Mouse (Mus musculus) urinary bladder, adult 2 months (tissue): Measurements from ENCODE around the gene Zfp580. TPM values are rescaled to one million over a fixed set of nuclear protein-coding genes. Genes with fewer than 3 reads are reported as not detected.
"Not testable (repeated sequence)": the region's sequence is repeated elsewhere in the genome, so short reads cannot be mapped to it uniquely, and the experiment has no call there.

Source experiments
- DNase-seq: peaks from one replicate; pipeline ENCODE4 v3.0.0; 2022; ENCODE audit warnings: low spot score
- polyA plus RNA-seq: library from polyadenylated mRNA; depleted of rRNA; stranded (reverse); fragments of >200 nt; gene quantifications from 2 replicates; pipeline ENCODE4 v1.2.3, GENCODE M21; 2012

The Zfp580 gene
- polyA plus RNA-seq, 1 experiment = 12.1 TPM

DNA sequence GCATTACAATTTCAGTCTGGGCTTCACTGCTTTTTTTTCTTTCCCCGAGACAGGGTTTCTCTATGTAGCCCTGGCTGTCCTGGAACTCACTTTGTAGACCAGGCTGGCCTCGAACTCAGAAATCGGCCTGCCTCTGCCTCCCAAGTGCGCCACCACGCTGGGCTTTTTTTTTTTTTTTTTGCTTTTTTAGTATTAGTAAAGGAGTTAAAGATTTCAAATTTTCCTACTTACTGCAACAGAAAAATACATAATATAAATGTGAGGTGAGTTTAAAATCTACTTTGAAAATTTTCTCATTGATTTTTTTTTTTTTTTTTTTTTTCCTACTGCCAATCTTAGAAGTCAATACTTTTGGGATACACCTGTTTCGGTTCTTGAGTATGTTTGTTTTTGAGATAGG lies 13.5 kb downstream of the Zfp580 start:
- no peak for DNase-seq

DNA sequence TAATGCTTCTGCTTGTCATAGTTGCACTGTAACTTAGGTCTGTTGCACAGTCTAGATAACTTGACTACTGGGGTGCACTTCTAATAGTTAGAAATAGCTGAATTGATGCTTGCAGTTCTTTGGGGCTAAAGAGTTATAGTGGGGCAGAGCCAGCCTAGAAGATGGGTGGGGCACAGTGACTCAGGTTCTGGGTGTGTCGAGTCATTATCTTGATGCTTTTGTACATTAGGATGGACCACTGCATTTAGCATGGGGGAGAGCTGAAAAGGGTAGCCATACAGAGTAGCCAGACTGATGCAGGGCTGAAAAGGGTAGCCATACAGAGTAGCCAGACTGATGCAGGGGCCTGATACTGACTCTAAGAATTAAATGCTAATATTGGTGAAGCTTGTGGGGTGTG lies 22.2 kb downstream of the Zfp580 start:
- no peak for DNase-seq

DNA sequence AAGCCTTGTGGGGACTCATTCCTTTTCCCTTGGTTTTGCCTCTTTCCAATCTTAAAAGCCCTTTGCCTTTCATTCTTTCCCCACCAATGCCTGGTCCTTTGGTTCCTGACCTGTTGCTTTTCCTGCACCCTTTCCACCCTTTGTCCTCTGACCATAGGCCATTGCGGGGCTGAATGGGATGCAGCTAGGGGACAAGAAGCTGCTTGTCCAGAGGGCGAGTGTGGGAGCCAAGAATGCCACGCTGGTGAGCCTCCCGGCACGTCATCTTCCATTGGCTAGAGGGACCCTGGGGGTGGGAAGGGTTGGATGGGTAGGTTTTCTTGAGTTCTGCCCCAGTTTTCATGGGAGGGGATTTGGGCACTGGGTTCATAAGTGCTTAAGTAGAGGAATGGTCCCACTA lies 23.6 kb downstream of the Zfp580 start:
- no peak for DNase-seq

GRCm38 (mm10) chr7:5076931-5077330 lies 25.6 kb downstream of the Zfp580 start:
- DNase-seq = no peak

- not testable (repeated sequence) for DNase-seq
Measured at GRCm38 (mm10) chr7:5079365-5080009, 28.1 kb downstream of the Zfp580 start.

GRCm38 (mm10) chr7:5080010-5080751 lies 28.8 kb downstream of the Zfp580 start, which contains the start of gene Epn1:
Epn1 (plus strand) TSS chr7:5080235.
- peak; percentile 91 for DNase-seq

DNA sequence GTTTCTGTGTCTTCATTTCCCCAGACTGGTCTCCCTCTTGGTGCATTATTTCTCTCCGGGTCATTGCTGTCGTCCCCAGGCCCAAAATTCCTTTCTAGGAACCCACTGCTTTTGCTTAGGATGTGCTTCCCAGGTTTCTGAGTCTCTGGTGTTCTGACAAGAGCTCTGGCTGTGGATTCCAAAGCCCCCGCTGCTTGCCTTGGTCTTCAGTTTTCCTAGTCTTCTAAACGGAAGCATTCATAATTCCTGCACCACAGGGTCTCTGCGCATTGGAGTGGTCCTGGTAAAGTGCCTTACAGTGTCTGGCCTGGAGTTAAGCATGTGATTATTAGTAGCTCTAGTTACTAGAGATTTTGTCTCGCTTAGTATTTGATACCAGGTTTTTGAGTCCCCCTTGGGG lies 29.5 kb downstream of the Zfp580 start:
- DNase-seq = no peak

- DNase-seq = no peak
Measured at GRCm38 (mm10) chr7:5081241-5081640, 29.9 kb downstream of the Zfp580 start.

DNA sequence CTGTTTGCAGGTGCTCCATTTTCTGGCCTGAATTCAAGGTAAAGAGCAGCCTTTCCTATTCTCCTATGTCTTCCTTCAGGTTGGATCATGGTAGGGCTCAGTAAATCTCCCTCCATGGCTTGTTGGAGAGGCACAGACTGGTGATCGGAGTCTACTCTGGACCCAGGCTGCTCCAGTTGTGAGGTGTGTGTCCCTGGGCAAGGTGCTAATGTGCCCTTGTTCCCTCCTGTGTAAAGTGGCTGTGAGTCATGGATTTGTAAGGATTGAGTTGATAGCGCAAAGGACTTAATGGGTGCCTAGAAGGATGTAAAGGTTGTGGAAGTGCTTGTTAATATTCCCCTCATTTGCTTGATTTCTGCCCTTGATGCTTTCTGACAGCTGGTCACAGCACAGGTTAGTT lies 30.6 kb downstream of the Zfp580 start:
- no peak for DNase-seq

DNA sequence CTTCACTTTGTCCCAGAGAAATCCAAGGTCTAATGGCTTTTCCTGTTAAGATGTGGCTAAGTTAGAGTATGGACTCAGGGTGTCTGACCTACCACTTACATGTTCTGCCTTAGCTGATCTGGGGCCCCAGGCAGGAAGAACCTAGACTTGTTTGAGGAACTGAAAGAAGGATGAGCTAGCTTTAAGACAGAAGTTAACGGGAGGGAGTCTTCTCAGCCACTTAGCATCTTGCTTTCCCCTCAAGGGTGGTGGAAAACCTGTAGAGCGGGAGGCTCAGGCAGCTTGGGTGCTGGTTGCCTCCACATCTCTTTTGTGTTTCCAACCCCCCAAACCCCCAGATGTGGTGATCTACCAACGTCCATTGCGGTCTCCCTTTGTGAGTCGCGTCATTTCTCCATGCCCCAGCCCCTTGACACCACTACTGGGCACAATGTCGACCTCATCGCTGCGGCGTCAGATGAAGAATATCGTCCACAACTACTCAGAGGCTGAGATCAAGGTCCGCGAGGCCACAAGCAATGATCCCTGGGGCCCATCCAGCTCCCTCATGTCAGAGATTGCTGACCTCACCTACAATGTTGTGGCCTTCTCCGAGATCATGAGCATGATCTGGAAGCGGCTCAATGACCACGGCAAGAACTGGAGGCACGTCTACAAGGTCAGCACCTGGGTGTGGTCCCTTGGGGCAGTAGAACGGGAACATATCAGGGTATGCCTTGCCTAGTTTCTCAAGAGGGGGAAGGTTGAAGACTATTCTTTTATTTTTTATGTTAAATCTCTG lies 32.2 kb downstream of the Zfp580 start:
- no peak for DNase-seq

DNA sequence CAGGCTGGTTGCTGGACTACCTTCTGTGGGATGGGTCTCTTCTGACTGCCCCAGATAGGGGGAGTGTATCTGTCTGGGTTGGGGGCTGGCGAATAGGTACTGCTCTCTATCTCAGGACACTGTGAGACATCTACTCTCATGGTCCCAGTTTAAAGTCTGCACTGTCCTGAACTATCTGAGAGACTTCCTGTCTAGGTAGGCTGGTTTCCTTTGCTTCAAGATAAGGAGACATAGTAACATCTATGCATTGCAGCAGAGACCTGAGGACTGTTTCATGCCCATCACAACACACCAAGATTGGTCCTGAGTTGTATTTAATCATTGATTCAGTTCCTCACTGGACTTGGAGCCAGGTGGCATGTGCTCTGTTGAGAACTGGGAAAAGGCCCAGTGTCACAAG lies 34.2 kb downstream of the Zfp580 start:
- no peak for DNase-seq

- DNase-seq = no peak
Measured at GRCm38 (mm10) chr7:5086921-5087440, 35.6 kb downstream of the Zfp580 start.

- DNase-seq = no peak
Measured at GRCm38 (mm10) chr7:5087886-5088285, 36.5 kb downstream of the Zfp580 start.

- no peak for DNase-seq
Measured at GRCm38 (mm10) chr7:5089853-5090252, 38.5 kb downstream of the Zfp580 start.

GRCm38 (mm10) chr7:5091008-5091728 lies 39.8 kb downstream of the Zfp580 start:
- no peak for DNase-seq

- no peak for DNase-seq
Measured at GRCm38 (mm10) chr7:5092381-5092780, 41.0 kb downstream of the Zfp580 start.

DNA sequence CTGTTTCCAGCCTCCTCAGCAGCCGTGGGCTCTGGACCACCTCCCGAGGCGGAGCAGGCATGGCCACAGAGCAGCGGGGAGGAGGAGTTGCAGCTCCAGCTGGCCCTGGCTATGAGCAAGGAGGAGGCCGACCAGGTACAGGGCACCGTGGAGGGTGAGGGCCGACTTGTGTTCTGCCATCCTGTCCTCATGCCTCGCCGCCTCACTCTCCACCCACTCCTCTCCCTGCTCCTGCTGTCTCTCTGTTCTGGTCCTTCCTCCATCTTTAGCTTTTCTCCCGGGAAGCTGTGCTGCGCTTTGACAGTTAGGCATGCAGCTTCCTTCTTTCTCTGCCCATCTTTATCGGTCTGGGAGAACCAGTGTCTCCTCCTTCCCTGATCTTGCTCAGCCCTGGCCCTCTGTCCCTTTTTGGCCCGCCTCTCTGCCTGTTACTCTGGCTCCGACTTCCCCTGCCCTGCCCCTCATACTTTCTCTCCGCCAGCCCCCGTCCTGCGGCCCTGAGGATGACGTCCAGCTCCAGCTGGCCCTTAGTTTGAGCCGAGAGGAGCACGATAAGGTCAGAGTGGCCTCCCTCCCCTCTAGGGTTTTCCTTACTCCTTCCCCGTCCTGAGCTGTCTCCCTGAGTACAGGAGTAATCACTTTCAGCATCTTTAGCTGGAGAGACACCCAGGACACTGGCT lies 41.6 kb downstream of the Zfp580 start:
- no peak for DNase-seq

- no peak for DNase-seq
Measured at GRCm38 (mm10) chr7:5098769-5099168, 47.4 kb downstream of the Zfp580 start.

DNA sequence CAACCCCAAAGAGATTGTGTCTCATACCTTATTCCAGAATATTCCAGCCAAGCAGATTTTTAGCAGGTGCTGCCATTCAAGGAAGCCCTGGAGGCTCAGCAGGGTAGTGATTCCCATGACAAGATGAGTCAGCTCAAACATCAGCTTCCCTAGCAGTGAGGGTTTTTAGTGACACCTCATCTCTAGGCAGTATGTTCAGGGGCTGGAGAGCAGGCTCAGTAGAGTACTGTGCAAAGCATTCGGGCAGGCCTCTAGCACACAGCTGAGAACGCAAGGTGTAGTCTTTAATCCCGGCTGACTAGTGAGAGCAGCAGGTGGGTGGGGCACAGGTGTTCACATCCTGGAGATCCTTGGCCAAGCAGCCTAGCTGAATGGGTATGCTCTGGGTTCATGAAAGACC lies 48.5 kb downstream of the Zfp580 start:
- DNase-seq = no peak

- no peak for DNase-seq
Measured at GRCm38 (mm10) chr7:5101066-5101663, 49.8 kb downstream of the Zfp580 start.

DNA sequence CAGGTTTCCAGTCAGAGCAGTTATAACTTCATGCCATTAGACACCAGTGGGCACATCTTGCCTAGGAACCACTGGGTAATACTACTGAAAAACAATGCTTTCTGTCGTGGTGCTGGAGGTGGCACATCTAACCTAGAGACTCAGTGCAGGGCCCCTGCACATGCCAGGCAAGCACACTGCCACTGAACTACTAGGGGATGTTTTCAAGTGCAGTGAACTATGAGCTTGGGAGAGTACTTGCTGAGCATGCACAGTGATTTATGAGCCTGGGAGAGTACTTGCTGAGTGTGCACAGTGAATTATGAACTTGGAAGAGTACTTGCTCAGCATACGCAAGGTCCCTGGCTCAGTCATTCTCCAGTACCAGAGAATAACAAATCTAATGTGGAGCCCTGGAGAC lies 51.2 kb downstream of the Zfp580 start:
- DNase-seq = no peak
